Mouse (Mus musculus) thymus, adult 2 months (tissue): ENCODE results near the gene Cct5.
A peak's percentile ranks its signal among the peaks of the same experiment; 100 is the strongest.

Source experiments
- CTCF ChIP-seq: fragments of 200-500 bp; IDR thresholded peaks from 2 replicates; pipeline ENCODE4 v1.5.1; 2012; ENCODE audit warnings: mild to moderate bottlenecking, control low read depth, low read length, moderate library complexity, borderline replicate concordance; ENCODE audit not compliant: control insufficient read depth, poor library complexity, insufficient read depth; ENCODE audit errors: extremely low read depth
- POLR2A ChIP-seq: fragments of 200-500 bp; IDR thresholded peaks from 2 replicates; pipeline ENCODE4 v1.6.1; 2012; ENCODE audit warnings: mild to moderate bottlenecking, low read length, control low read depth, moderate library complexity; ENCODE audit not compliant: control insufficient read depth, poor library complexity, insufficient read depth; ENCODE audit errors: extremely low read depth

DNA sequence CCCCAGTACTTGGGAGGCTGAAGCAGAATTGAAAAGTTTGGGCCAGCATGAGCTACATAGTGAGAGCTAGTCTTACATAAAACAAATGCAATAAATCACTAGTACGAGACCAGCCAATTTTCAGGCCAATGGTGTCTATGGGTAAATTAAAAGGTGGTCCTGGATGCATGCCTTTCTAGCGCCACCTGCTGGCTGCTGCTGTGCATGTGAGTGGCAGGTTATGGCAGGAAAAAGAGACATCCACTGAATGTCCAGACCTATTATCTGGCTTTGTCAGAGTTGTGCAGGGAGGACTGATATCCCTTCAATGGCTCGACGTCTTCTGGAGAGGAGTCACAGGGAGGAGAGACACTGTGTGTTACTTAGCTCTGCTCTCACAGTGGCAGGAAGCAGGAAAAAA is 15.1 kb downstream of the Cct5 start:
- TF ChIP-seq POLR2A (no peak), CTCF (peak; percentile 62; the same call in 1 of the 2 replicates)
